Mouse (Mus musculus) heart, embryonic 14.5 days (tissue): ENCODE results near the gene C1qbp. TPM values are rescaled to one million over a fixed set of nuclear protein-coding genes. Genes with fewer than 3 reads are reported as not detected.

ENCODE experiments used
- polyA plus RNA-seq: library from polyadenylated mRNA; unstranded; fragments of >200 nt; fragmentation: Nextera tagmentation; extraction: Ambion mirVana; gene quantifications from 2 replicates; pipeline ENCODE4 v1.2.1, GENCODE M21; 2014

The C1qbp gene
- polyA plus RNA-seq, 1 experiment from 2014 or later = 244 TPM

Other genes starting within 250 kb of the C1qbp start
- 9.3 and 9.9 TPM in 2 replicates for gene Zfp3, start 218.8 kb downstream of the C1qbp start, polyA plus RNA-seq
- 0.50 and 0.62 TPM in 2 replicates for gene Scimp, start 170.4 kb downstream of the C1qbp start, polyA plus RNA-seq
- 27.6 and 27.7 TPM in 2 replicates for gene Rabep1, start 138.2 kb downstream of the C1qbp start, polyA plus RNA-seq
- 112 and 121 TPM in 2 replicates for gene Nup88, start 13.1 kb downstream of the C1qbp start, polyA plus RNA-seq
- gene Rpain, start 12.8 kb downstream of the C1qbp start, polyA plus RNA-seq = 53.6 and 63.1 TPM in 2 replicates
- 13.3 and 13.6 TPM in 2 replicates for gene Dhx33, start 21.4 kb upstream of the C1qbp start, polyA plus RNA-seq
- gene Mis12, start 36.6 kb upstream of the C1qbp start, polyA plus RNA-seq = 17.2 and 18.2 TPM in 2 replicates
- 26.7 and 33.0 TPM in 2 replicates for gene Derl2, start 36.8 kb upstream of the C1qbp start, polyA plus RNA-seq
- 6.6 and 16.4 TPM in 2 replicates for gene 6330403K07Rik, start 50.5 kb upstream of the C1qbp start, polyA plus RNA-seq
- 0.08 TPM in 1 of 2 replicates, not detected in the other for gene Nlrp1a, start 161.7 kb upstream of the C1qbp start, polyA plus RNA-seq
- 0.04 TPM in 1 of 2 replicates, not detected in the other for gene Nlrp1b, start 247.7 kb upstream of the C1qbp start, polyA plus RNA-seq